Mouse (Mus musculus) heart, postnatal 0 days (tissue): ENCODE data around the gene Olig2.

Source experiments
- CTCF ChIP-seq: IDR thresholded peaks from 2 replicates; pipeline ENCODE4 v1.5.1; 2016; ENCODE audit warnings: antibody characterized with exemption, control low read depth, low read depth
- EP300 ChIP-seq: IDR thresholded peaks from 2 replicates; pipeline ENCODE4 v1.6.1; 2016; ENCODE audit warnings: antibody characterized with exemption, low read depth

DNA sequence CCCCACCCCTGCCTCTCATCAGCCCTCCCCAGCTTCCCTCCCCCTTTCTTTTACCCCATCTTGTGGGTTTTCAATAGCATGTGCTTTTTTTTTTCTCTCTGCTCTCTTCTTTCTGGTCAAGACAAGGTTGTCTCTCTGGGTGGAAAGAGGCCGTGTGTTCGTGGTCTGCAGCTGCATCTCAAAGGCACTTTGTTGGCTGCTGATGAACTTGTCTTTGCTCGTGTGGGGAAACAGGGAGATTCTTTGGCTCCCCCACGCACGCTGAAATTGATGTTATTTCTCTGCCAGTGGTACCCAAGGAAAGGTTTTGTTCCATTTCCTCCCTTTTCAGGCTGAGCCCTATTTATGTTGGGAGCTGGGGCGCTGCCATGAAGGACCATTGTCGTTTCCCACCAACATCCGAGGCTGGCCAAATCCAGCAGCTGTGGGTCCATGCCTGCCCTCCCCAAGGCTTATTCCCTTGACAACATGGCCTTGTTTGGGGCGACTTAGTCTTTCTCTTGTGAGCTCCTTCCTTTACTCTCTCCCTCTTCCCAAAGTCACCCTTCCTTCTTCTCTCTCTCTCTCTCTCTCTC, 33.5 kb upstream of the Olig2 start:
- TF ChIP-seq CTCF (no peak), EP300 (no peak)
